Mouse (Mus musculus) stomach, embryonic 15.5 days (tissue): ENCODE data around the gene Zic5. TPM values are rescaled to one million over a fixed set of nuclear protein-coding genes. Genes with fewer than 3 reads are reported as not detected.
"Not testable (repeated sequence)": the region's sequence is repeated elsewhere in the genome, so short reads cannot be mapped to it uniquely, and the experiment has no call there.

Source experiments
- ATAC-seq: fragments of 200-750 bp; cut with Nextera tagmentation; 2 replicates; pipeline ENCODE4 v1.8.0; 2017; ENCODE audit warnings: low read depth, moderate number of reproducible peaks, moderate TSS enrichment; ENCODE audit not compliant: insufficient read depth, low FRiP score
- H3K27ac ChIP-seq: fragments of 300-500 bp; sonication (generic); 2 replicates; pipeline ENCODE4 v1.5.1; 2015; ENCODE audit warnings: mild to moderate bottlenecking, inconsistent platforms
- H3K27me3 ChIP-seq: fragments of 300-500 bp; sonication (generic); replicated peaks from 2 replicates; pipeline ENCODE4 v1.6.1; 2015; ENCODE audit warnings: inconsistent platforms
- H3K36me3 ChIP-seq: fragments of 300-500 bp; sonication (generic); 2 replicates; pipeline ENCODE4 v1.6.1; 2015; ENCODE audit warnings: inconsistent platforms
- H3K4me1 ChIP-seq: fragments of 300-500 bp; sonication (generic); 2 replicates; pipeline ENCODE4 v1.6.1; 2015; ENCODE audit warnings: inconsistent platforms
- H3K4me2 ChIP-seq: fragments of 300-500 bp; sonication (generic); 2 replicates; pipeline ENCODE4 v1.6.1; 2015; ENCODE audit warnings: mild to moderate bottlenecking, inconsistent platforms
- H3K4me3 ChIP-seq: fragments of 300-500 bp; sonication (generic); replicated peaks from 2 replicates; pipeline ENCODE4 v1.5.1; 2015; ENCODE audit warnings: inconsistent platforms
- H3K9ac ChIP-seq: fragments of 300-500 bp; sonication (generic); 2 replicates; pipeline ENCODE4 v1.6.1; 2015; ENCODE audit warnings: inconsistent platforms
- H3K9me3 ChIP-seq: fragments of 300-500 bp; sonication (generic); 2 replicates; pipeline ENCODE4 v1.6.1; 2016; ENCODE audit warnings: inconsistent platforms
- WGBS: fragments of 180-500 bp; shearing (Covaris S2); methylation state at CpG from one replicate; pipeline ENCODE4 v1.1.7; 2015; 5-methylcytosine and 5-hydroxymethylcytosine counted together
- polyA plus RNA-seq: library from polyadenylated mRNA; unstranded; fragments of >200 nt; fragmentation: Nextera tagmentation; extraction: Ambion mirVana; gene quantifications from 2 replicates; pipeline ENCODE4 v1.2.1, GENCODE M21; 2015

The Zic5 gene
- polyA plus RNA-seq, 1 experiment from 2014 or later, result not detected

DNA sequence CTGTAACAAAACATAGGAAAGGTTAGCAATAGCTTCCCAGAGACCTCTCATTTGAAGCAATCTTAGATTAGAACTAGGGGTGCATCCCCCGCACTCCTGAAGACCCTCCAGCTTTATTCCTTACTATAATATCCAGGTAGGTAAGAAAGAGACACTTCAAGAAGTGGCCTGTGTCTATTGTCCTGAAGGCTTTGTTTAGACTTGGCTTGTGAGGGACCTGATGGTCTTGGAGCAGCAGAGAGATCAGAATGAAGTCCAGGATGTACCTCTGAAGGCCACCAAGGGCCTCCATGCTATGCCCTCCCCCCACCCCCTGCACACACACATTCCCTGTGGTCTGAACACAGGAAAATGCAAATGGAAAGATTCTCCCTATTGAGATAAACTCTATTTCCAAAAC lies 5.7 kb downstream of the Zic5 start:
- no peak overlapping the region for H3K4me2 ChIP-seq
- H3K27me3 ChIP-seq, result peaks cover 63% of the 10 kb centered on the region

DNA sequence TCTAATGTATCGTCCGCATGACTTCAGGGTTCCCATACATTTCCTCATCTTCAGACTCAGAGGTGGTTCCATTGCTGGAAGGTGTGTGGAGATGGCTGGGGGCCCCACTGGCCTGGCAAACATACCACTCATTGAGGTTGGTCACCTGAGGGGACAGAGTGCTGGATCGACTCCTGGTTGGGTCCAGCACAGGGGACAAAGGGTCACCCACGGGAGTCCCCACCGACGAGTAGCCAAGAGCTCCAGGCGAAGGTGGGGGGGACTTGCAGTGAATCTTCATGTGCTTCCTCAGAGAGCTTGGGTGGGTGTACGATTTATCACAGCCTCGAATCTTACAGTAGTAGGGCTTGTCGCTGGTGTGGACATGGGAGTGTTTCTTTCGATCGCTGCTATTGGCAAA lies 6.1 kb downstream of the Zic5 start:
- not testable (repeated sequence) for H3K9me3 ChIP-seq, H3K36me3 ChIP-seq, H3K27ac ChIP-seq, ATAC-seq, H3K4me2 ChIP-seq, H3K4me3 ChIP-seq, H3K9ac ChIP-seq
- H3K4me1 ChIP-seq, result peaks cover 10% of the 10 kb centered on the region
- WGBS, result 78% methylated on average over 12 of the region's 12 CpGs
- H3K27me3 ChIP-seq, result peaks cover 62% of the 10 kb centered on the region

More for the DNA sequence above, 5.7 kb downstream of the Zic5 start:
- Histone ChIP-seq H3K4me1 (peaks cover 15% of the 10 kb centered on the region), H3K27ac (no peak overlapping the region), H3K9me3 (no peaks in the 10 kb centered on the region), H3K9ac (no peak overlapping the region), H3K4me3 (no peak overlapping the region), H3K36me3 (no peaks in the 10 kb centered on the region)
- ATAC-seq, result no peak
- 93% methylated on average over 1 of the region's 1 CpGs for WGBS

DNA sequence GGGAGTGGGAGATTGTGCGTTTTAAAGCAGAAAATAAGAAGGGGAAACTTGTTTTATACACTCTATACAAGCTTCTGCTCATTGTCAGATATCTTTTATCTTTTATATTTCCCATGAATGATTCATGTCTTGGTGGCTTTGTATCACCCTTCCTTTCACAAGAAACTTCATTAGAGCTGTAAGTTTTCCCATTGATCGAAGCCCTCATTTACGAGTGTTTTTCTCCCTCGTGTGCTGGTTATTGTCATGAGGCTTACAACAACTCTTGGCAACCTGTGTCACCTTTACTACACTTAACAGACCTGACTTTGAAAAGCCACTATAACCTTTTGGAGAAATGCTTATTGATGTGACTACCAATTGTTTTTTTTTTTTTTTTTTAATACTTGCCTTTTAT lies 9.9 kb downstream of the Zic5 start:
- no peak overlapping the region for H3K4me2 ChIP-seq
- no peak overlapping the region for H3K27ac ChIP-seq
- H3K36me3 ChIP-seq, result no peaks in the 10 kb centered on the region
- ATAC-seq, result no peak
- H3K4me3 ChIP-seq, result no peak overlapping the region
- peaks cover 68% of the 10 kb centered on the region for H3K27me3 ChIP-seq
- peaks cover 9% of the 10 kb centered on the region for H3K4me1 ChIP-seq
- no peak overlapping the region for H3K9ac ChIP-seq
- WGBS, result 73% methylated on average over 4 of the region's 4 CpGs
- H3K9me3 ChIP-seq, result no peaks in the 10 kb centered on the region

DNA sequence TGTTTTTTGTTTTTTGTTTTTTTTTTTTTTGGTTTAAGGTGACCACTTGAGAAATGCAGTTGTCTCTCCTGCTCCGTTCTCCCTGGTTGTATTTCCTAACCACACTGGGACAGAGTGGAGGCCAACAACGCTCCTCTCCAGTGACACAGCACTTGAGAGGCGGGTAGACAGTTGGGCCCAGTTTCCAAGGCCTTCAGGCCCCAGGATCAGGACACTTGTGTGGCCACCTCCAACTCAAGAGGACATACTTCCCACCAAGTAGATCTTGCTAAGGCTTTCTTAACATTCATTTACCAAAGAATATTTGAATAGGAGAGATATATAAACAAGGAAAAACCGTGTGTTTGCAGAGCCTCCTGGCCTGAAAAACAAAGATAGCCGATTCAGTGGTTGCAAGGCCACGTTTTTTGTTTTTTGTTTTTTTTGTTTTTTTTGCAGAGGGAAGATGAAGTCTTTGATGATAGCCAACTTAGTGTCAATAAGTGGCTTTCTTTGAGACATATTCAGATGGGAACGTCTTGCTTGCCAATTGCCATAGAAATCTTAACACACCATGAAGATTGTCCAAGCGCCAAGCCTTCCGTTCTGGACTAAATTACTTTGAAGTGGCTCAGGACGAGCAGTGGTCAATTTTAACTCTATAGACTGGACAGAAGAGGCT lies 10.4 kb downstream of the Zic5 start:
- Histone ChIP-seq H3K9ac (no peak overlapping the region), H3K4me2 (no peak overlapping the region), H3K36me3 (no peaks in the 10 kb centered on the region), H3K27ac (no peak overlapping the region), H3K27me3 (peaks cover 68% of the 10 kb centered on the region), H3K4me3 (no peak overlapping the region), H3K9me3 (no peaks in the 10 kb centered on the region), H3K4me1 (peaks cover 14% of the 10 kb centered on the region)
- 63% methylated on average over 10 of the region's 10 CpGs for WGBS
- ATAC-seq, result no peak

DNA sequence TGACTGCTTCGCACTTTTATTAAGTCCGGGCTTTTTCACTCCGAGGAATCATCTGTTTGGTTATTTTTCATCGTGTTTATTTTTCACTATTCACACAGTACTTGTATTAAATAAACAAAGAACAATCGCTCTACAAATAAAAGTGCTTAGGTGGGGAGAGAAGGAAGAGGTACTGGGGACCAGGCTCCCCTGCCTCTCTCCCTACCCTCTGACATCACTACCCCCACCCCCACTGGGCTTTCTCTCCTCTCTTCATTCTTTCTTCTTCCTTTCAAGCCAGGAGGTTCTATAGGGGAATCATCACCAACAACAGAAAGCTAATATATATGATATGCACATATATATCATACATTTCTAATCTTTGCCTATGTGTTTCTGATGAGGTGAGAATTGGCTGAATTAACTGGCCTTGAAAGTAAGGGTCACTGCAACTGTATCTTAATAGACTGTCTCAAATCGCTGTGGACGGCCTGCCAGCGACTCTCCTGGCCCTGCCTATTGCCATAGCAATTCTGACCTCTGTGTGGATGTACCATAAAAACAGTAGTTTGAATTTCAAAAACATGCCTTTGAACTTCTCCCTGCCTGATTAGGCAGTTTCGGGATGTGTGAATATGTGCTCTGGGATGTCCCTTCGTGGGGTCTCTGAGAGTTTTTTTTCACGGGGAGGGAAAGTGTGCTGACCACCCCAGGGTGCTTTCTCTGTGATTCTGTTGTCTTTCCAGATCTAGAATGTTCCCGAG lies 11.3 kb downstream of the Zic5 start:
- Histone ChIP-seq H3K9ac (no peak overlapping the region), H3K27me3 (peaks cover 72% of the 10 kb centered on the region), H3K4me3 (peak overlapping the region; percentile 12), H3K36me3 (no peaks in the 10 kb centered on the region), H3K4me2 (peak overlapping the region; percentile 43), H3K4me1 (peaks cover 15% of the 10 kb centered on the region), H3K27ac (no peak overlapping the region), H3K9me3 (no peaks in the 10 kb centered on the region)
- 16% methylated on average over 12 of the region's 12 CpGs for WGBS
- ATAC-seq, result no peak

DNA sequence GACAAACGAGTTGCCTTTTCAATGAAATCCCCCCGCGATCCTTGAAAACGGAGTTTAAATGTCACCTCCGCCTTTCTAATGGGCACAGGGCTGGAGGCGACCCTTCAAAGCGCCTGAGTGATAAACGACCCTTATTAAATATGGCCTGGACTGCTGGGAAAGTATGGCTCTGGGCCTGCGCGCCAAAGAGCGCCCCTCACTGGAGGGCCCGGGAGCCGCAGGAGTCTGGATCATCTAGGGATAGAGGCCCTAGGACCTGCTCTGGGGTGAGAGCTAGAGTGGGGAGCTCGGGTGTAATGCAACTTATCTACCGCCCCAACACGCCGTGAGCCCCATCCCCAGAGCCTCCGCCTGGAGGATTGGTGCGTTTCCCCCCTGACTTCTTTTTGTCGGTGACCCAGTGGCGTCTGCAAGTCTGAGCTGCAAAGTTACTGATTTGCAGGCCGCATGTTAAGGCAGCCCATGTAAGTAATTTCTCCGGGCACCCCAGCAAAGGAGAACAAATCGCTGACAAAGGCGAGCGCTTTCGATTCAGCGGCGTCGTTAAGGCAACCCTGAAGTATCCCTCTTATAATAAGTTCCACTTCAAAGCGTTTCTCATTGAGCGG lies 12.0 kb downstream of the Zic5 start:
- Histone ChIP-seq H3K27me3 (peaks cover 74% of the 10 kb centered on the region), H3K36me3 (no peaks in the 10 kb centered on the region), H3K27ac (no peak overlapping the region), H3K9me3 (no peaks in the 10 kb centered on the region), H3K4me1 (peaks cover 15% of the 10 kb centered on the region), H3K4me2 (peak overlapping the region; percentile 43), H3K4me3 (peak overlapping the region; percentile 12), H3K9ac (no peak overlapping the region)
- WGBS, result 5% methylated on average over 32 of the region's 32 CpGs
- no peak for ATAC-seq

DNA sequence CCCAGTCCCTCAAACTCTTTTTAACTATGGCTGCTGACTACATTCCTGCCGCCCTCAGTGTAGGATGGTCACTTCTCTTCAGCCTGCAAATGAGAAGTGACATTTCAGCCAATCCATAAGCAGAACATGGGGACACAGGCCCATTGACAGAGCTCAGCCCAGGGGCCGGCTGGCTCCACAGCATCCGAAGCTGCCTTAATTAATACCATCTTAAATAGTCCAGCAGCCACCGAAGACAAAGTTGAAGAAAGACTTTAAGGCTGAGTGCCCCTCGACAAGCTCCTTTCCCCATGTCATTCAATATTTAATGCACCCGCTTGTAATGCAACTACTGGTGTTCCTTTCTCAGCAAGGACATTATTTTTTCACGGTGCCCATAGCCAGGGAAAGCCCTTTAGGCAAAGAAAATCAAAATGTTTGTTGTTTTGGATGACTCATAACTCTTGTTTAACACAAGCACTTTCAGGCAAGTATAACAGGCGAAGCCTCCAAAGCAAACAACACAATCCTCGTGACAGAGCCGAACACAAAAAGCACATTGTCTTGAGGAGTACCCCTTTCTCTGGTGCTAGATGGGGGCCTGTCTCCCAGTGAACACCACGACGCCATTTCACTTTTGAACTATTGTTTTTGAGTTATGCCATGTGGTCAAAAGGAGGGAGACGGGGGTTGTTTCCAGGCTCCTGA lies 12.6 kb downstream of the Zic5 start:
- WGBS, result 43% methylated on average over 13 of the region's 13 CpGs
- Histone ChIP-seq H3K27me3 (peaks cover 75% of the 10 kb centered on the region), H3K9me3 (no peaks in the 10 kb centered on the region), H3K27ac (no peak overlapping the region), H3K4me2 (no peak overlapping the region; the same call in 1 of the 2 replicates), H3K36me3 (no peaks in the 10 kb centered on the region), H3K4me1 (peaks cover 15% of the 10 kb centered on the region), H3K4me3 (no peak overlapping the region), H3K9ac (no peak overlapping the region)
- no peak for ATAC-seq

DNA sequence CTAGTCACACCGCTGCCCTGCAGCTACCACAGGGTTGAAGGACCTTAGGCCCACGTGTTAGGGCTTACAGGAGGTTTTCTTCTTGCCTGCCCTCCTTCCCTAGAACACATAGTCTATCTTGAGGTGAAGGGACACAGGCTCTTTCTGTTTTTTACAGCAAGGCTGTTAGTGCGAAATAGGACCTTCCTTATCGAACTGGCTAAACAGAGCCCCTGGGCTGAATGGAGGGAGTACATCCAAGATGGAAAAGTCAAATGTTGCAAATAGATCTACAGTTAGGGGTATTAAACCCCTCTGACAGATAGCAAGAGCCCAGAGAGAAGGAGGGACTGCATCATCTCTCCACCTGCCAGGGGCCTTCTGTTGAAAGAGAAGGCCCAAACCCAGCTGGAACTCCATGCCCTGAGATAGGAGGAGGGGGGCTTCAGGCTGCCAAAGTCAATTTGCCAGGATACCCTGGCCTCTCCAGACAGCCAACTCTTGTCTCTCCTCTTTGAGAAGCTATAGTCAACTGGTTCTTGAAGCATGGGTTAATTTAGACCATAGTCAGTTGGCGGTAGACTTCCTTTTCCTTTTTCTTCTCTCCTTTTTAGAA lies 13.8 kb downstream of the Zic5 start:
- ATAC-seq, result no peak
- Histone ChIP-seq H3K27ac (no peak overlapping the region), H3K27me3 (peaks cover 79% of the 10 kb centered on the region), H3K36me3 (no peaks in the 10 kb centered on the region), H3K4me2 (peak overlapping the region; percentile 62; the same call in 1 of the 2 replicates), H3K9ac (no peak overlapping the region), H3K4me1 (peaks cover 15% of the 10 kb centered on the region), H3K9me3 (no peaks in the 10 kb centered on the region), H3K4me3 (no peak overlapping the region)
- 59% methylated on average over 5 of the region's 5 CpGs for WGBS

DNA sequence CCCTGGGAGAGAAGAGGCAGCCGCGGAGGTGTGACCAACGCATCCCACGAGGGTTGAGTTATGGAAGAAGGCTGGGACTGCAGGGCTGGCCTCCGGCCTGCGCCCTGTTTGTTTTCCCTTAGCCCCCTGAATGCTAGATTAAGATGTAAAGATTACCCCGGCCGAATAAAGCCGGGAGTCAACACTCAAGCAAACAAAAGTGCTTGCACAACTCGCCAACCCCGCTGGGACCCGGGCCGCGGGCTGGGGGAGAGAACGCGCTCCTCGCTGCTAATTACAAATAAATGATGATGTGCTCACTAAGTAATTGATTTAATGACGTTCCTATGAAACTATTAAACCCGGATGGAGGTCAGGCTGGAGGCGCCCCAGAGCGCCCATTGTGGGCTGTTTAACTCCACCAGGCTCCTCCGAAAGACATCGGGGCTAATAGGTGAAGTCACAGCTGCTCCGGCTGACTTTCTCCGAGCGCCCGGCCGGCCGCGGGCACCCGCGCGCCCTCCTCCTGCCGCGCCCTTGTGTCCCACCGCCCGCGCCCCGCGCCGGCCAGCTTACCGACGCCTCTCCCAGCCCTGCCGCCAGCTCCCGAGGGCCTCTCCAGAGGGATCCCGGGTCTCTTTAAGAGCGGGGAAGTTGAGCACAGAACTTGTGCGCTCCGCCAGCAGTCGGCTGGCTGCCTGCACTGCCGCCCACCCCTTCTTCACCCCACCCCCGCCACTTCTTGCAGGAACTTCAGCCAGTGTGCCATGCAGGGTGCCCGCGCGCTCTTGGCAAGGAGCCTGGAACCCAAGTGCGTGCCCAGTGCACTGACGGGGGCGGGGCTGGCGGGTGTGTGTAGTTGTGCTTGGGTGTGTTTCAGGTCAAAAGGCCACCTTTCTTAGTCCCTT lies 14.7 kb downstream of the Zic5 start, which contains the start of gene Gm5089:
Gm5089 (minus strand) TSS at position 620 of the 887 bp plus-strand sequence.
- Histone ChIP-seq H3K27ac (no peak within 1 kb of the TSS), H3K4me2 (peak within 1 kb of the TSS; percentile 62), H3K36me3 (no peaks in the 10 kb centered on the region), H3K9me3 (no peaks in the 10 kb centered on the region), H3K4me1 (peaks cover 15% of the 10 kb centered on the region), H3K4me3 (peak within 1 kb of the TSS; percentile 31), H3K27me3 (peaks cover 72% of the 10 kb centered on the region), H3K9ac (no peak within 1 kb of the TSS)
- WGBS, result under 1% methylated on average over 58 of the region's 59 CpGs
- ATAC-seq, result peak; percentile 22; the same call in 1 of the 2 replicates

DNA sequence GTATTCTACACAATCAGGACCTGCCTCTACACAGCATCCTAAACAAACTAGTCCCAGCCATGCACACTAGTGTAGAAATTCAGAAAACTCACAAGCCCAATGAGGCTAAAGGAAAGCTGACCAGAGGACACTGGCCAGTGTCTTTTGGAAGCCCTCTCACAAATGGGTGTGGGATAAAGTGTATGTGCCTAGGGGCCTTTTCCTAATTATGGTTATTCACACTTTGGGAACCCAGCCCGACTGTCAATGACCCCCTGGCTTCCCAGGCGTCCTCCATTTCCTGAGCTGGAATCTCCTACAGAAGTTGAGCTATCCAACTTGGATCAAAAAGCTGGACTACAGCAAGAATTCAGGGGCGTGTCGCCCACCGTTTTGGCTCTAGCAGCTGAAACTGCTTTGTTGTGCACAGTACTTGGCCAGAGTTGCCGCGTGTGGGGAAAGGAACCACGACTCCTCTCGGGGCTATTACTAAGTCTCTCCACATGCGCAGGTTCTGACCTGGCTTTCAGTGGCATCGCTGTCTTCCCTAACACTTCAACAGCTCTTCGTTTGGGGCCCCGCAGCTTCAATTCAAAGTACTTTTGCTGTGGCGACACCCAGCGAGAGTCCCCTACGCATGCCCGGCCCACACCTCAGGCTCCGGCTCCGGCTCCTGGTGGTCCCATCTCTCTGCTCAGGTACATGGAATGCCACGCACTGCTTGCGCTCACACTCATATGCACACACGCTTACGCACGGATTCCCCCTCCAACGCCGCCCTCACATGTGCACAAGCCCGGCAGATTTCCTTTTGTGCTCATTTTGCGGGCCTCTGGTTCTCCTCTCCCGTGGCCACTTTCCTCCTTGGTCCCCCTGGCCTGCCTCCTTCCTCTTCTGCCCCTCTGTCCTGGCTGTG lies 15.6 kb downstream of the Zic5 start:
- H3K27me3 ChIP-seq, result peaks cover 64% of the 10 kb centered on the region
- 6% methylated on average over 29 of the region's 29 CpGs for WGBS

More for the DNA sequence above, 15.6 kb downstream of the Zic5 start:
- Histone ChIP-seq H3K27ac (no peak overlapping the region), H3K9me3 (no peaks in the 10 kb centered on the region), H3K36me3 (no peaks in the 10 kb centered on the region), H3K4me2 (peak overlapping the region; percentile 62), H3K4me1 (peaks cover 15% of the 10 kb centered on the region), H3K9ac (no peak overlapping the region), H3K4me3 (peak overlapping the region; percentile 31)
- ATAC-seq, result no peak
